Mouse (Mus musculus) neural tube, embryonic 11.5 days (tissue): ENCODE results near the gene Sox14. TPM values are rescaled to one million over a fixed set of nuclear protein-coding genes. Genes with fewer than 3 reads are reported as not detected.

Source experiments
- ATAC-seq: fragments of 200-750 bp; cut with Nextera tagmentation; 2 replicates; pipeline ENCODE4 v1.8.0; 2017; ENCODE audit warnings: moderate number of reproducible peaks, mild to moderate bottlenecking, moderate TSS enrichment, moderate library complexity; ENCODE audit not compliant: insufficient read depth, low FRiP score, low TSS enrichment
- DNase-seq: peaks from one replicate; pipeline ENCODE4 v3.0.0-alpha.2; 2015; ENCODE audit warnings: low spot score
- H3K27ac ChIP-seq: fragments of 300-500 bp; sonication (generic); 2 replicates; pipeline ENCODE4 v1.5.1; 2014; ENCODE audit warnings: low read depth, mild to moderate bottlenecking, low read length
- H3K27me3 ChIP-seq: fragments of 300-500 bp; sonication (generic); 2 replicates; pipeline ENCODE4 v1.6.1; 2014; ENCODE audit warnings: mild to moderate bottlenecking, low read length, mixed read lengths; ENCODE audit not compliant: control insufficient read depth, insufficient read depth
- H3K36me3 ChIP-seq: fragments of 300-500 bp; sonication (generic); 2 replicates; pipeline ENCODE4 v1.6.1; 2014; ENCODE audit warnings: mild to moderate bottlenecking, low read length, moderate library complexity, mixed read lengths; ENCODE audit not compliant: control insufficient read depth, insufficient read depth
- H3K4me1 ChIP-seq: fragments of 300-500 bp; sonication (generic); 2 replicates; pipeline ENCODE4 v1.6.1; 2014; ENCODE audit warnings: low read length, mixed read lengths; ENCODE audit not compliant: control insufficient read depth, insufficient read depth
- H3K4me2 ChIP-seq: fragments of 300-500 bp; sonication (generic); 2 replicates; pipeline ENCODE4 v1.6.1; 2014; ENCODE audit warnings: low read depth, mild to moderate bottlenecking, moderate library complexity
- H3K4me3 ChIP-seq: fragments of 300-500 bp; sonication (generic); 2 replicates; pipeline ENCODE4 v1.5.1; 2014; ENCODE audit warnings: low read depth, low read length
- H3K9ac ChIP-seq: fragments of 300-500 bp; sonication (generic); 2 replicates; pipeline ENCODE4 v1.6.1; 2014; ENCODE audit warnings: mild to moderate bottlenecking, low read length
- H3K9me3 ChIP-seq: fragments of 300-500 bp; sonication (generic); 2 replicates; pipeline ENCODE4 v1.6.1; 2016; ENCODE audit warnings: low read length; ENCODE audit not compliant: control insufficient read depth
- WGBS: fragments of 180-500 bp; shearing (Covaris S2); extraction: QIAGEN DNeasy Blood & Tissue Kit; methylation state at CpG from one replicate; pipeline ENCODE4 v1.1.7; 2014; 5-methylcytosine and 5-hydroxymethylcytosine counted together
- polyA plus RNA-seq: library from polyadenylated mRNA; unstranded; fragments of >200 nt; fragmentation: Nextera tagmentation; extraction: Ambion mirVana; gene quantifications from 2 replicates; pipeline ENCODE4 v1.2.1, GENCODE M21; 2014

Sox14 gene
- polyA plus RNA-seq, 1 experiment from 2014 or later, result 4.2 TPM

GRCm38 (mm10) chr9:99835624-99836430 lies 40.1 kb downstream of the Sox14 start:
- no peak for ATAC-seq
- Histone ChIP-seq H3K4me1 (no peaks in the 10 kb centered on the region), H3K27ac (no peak overlapping the region), H3K36me3 (no peaks in the 10 kb centered on the region), H3K4me3 (no peak overlapping the region), H3K27me3 (no peaks in the 10 kb centered on the region), H3K9me3 (no peaks in the 10 kb centered on the region), H3K4me2 (no peak overlapping the region), H3K9ac (no peak overlapping the region)
- no peak for DNase-seq
- 45% methylated on average over 11 of the region's 11 CpGs for WGBS

Other genes with a start within 250 kb of the Sox14 start
- 14.5 and 15.5 TPM in 2 replicates for gene Dzip1l, start 246.7 kb downstream of the Sox14 start, polyA plus RNA-seq
- gene Cldn18, start 158.9 kb downstream of the Sox14 start, polyA plus RNA-seq, result not detected in 2 replicates